Mouse (Mus musculus) right cerebral cortex, postnatal 36 days (tissue): ENCODE results near the gene Ascc2.

ENCODE experiments used
- DNase-seq, 2 experiments: peaks; one replicate each; pipeline ENCODE4 v3.0.0; 2022; ENCODE audit warnings: low spot score in 2 of 2, mixed read lengths in 1 of 2

The Ascc2 gene

DNA sequence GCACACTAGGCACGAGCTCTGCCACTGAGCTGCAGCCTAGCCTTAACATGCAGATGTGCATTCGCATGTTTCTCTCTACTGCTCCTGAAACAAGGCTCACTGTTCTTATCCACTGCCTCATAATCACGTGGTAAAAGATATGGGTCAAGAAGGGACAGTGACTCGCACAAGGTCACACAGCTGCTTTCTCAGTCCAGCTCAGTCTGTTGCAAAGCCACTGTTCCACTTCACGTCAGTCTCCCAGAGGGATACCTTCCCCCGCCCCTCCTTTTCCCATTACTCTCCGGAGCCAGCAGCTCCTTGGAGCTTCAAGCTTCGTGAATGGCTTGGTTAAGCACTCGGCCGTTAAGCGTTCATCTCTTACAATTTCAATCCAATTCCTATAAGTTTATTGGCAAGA is 82.8 kb downstream of the Ascc2 start:
- DNase-seq, result no peak

- no peak for DNase-seq
Measured at GRCm38 (mm10) chr11:4720900-4721580, 83.5 kb downstream of the Ascc2 start.

DNA sequence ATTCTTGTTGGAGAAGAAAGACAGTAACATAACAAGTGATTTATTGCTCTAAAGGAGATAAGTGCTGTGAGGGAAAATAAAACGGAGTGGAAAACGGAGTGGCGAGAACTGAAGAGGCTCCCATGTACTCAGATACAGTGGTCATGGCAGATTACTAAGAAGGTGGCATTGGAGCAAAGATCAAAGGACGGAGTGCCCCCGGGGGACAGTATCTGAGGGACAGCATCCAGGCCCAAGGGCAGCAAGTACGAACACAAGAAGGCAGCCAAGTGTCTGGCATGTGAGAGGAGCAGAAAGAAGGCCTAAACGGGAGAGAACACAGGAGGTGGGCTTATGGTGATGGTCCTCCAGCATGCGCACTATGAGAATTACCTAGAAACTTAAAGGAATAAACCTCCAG is 84.2 kb downstream of the Ascc2 start:
- no peak for DNase-seq

GRCm38 (mm10) chr11:4729603-4730002 is 92.1 kb downstream of the Ascc2 start:
- DNase-seq, result no peak

DNA sequence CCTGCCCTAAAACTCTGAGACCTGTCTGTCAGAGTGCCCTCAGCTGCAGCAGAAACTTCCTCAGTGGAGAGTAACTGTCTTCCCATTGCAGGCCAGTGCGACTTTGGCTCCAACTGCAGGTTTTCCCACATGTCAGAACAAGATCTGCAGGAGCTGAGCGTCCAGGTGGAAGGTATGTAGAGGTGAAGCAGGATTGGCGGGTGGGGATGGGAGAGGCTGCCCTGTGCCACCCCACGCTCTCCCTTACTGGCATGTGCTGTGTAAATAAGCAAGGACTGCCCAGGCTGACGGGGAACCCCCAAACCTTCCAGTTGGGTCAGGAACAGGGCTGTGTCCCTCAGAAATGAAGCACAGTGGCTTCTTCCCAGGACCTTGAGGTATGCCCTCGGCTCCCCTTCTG is 92.5 kb downstream of the Ascc2 start:
- no peak for DNase-seq

DNA sequence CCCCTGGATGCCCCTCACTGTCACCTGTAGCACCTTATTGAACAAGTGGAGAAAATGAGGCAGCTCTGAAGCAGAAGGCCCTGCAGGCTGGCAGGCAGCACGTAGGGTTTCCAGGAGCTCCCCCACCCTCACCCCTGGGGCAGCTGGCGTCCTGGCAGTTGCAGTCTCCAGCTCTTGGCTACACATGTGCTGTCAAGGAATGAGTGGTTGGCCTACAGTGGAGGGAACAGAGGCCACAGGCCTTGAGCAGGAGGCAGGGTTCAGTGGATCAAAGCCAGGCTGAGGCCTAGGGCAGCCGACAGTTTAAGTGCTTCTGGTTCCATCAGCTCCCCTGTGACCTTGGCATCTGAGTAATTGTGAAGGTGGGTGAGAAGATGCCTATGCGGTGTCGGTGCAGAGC is 93.4 kb downstream of the Ascc2 start:
- DNase-seq, result no peak

GRCm38 (mm10) chr11:4731781-4732180 is 94.2 kb downstream of the Ascc2 start:
- no peak for DNase-seq

DNA sequence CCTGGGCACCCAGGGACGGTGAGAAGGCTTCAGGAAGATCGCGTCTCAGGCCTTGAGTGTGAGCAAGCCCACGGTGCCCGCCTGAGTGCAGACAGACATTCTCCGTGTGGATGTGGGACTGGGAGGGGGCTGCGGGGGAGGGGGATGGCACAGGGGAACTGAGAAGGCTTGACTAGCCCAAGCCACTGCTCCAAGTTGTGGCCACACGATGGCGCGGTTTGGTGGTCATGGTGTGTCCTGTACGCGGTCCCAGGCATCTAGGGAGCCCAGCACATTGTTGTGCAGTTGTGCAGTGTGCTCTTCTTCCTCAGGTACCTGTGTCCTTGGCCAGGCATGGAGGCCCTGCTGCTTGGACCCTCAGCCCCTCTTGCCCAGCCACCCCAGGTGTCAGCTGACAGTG is 96.6 kb downstream of the Ascc2 start:
- no peak for DNase-seq
